Mouse (Mus musculus): Measurements from ENCODE around the gene Foxr1. TPM values are rescaled to one million over a fixed set of nuclear protein-coding genes. Genes with fewer than 3 reads are reported as not detected.
"Not testable (repeated sequence)": the region's sequence is repeated elsewhere in the genome, so short reads cannot be mapped to it uniquely, and the experiment has no call there.

Gene Foxr1
- polyA plus RNA-seq, 1 experiment from 2014 or later = not detected

GRCm38 (mm10) chr9:44423576-44423975, 17.4 kb downstream of the Foxr1 start:
- Histone ChIP-seq H3K36me3 (ENCODE audit: control insufficient read depth, insufficient read depth) (no peaks in the 10 kb centered on the region), H3K9me3 (replicated peaks; ENCODE audit: control insufficient read depth, low read length) (no peaks in the 10 kb centered on the region), H3K9ac (ENCODE audit: low read length) (no peak overlapping the region), H3K27me3 (ENCODE audit: control insufficient read depth, insufficient read depth, low read length) (no peaks in the 10 kb centered on the region), H3K4me2 (ENCODE audit: low read depth, low read length) (no peak overlapping the region), H3K27ac (ENCODE audit: low read length) (no peak overlapping the region), H3K4me1 (ENCODE audit: control insufficient read depth, insufficient read depth, low read length) (0 out of 2 replicates have a peak, but pooled peaks cover under 1% of the 10 kb centered on the region), H3K4me3 (ENCODE audit: low read length) (no peak overlapping the region)
- ATAC-seq (replicated peaks; ENCODE audit: extremely low read depth, insufficient read depth, low FRiP score) = no peak
- WGBS = 85% methylated on average over 4 of the region's 4 CpGs

GRCm38 (mm10) chr9:44420280-44420898, 20.5 kb downstream of the Foxr1 start:
- ATAC-seq (replicated peaks; ENCODE audit: extremely low read depth, insufficient read depth, low FRiP score) = no peak
- Histone ChIP-seq H3K9ac (ENCODE audit: low read length) (no peak overlapping the region), H3K36me3 (ENCODE audit: control insufficient read depth, insufficient read depth) (0 out of 2 replicates have a peak, but pooled peaks cover 3% of the 10 kb centered on the region), H3K27me3 (ENCODE audit: control insufficient read depth, insufficient read depth, low read length) (no peaks in the 10 kb centered on the region), H3K4me3 (ENCODE audit: low read length) (no peak overlapping the region), H3K27ac (ENCODE audit: low read length) (no peak overlapping the region), H3K9me3 (replicated peaks; ENCODE audit: control insufficient read depth, low read length) (no peaks in the 10 kb centered on the region), H3K4me1 (ENCODE audit: control insufficient read depth, insufficient read depth, low read length) (peaks cover 11% of the 10 kb centered on the region), H3K4me2 (ENCODE audit: low read depth, low read length) (no peak overlapping the region)
- 70% methylated on average over 5 of the region's 5 CpGs for WGBS

GRCm38 (mm10) chr9:44419730-44420129, 21.2 kb downstream of the Foxr1 start:
- not testable (repeated sequence) for H3K4me2 ChIP-seq (ENCODE audit: low read depth, low read length); H3K27ac ChIP-seq (ENCODE audit: low read length); H3K27me3 ChIP-seq (ENCODE audit: control insufficient read depth, insufficient read depth, low read length); H3K4me3 ChIP-seq (ENCODE audit: low read length); H3K36me3 ChIP-seq (ENCODE audit: control insufficient read depth, insufficient read depth); ATAC-seq (replicated peaks; ENCODE audit: extremely low read depth, insufficient read depth, low FRiP score); H3K9ac ChIP-seq (ENCODE audit: low read length); H3K9me3 ChIP-seq (replicated peaks; ENCODE audit: control insufficient read depth, low read length)
- 90% methylated on average over 9 of the region's 9 CpGs for WGBS
- H3K4me1 ChIP-seq (ENCODE audit: control insufficient read depth, insufficient read depth, low read length) = peaks cover 11% of the 10 kb centered on the region

GRCm38 (mm10) chr9:44418519-44419385, 22.2 kb downstream of the Foxr1 start, which contains the start of gene Ccdc84:
TSS of gene Ccdc84 (minus strand) at chr9:44418569.
- ATAC-seq (replicated peaks; ENCODE audit: extremely low read depth, insufficient read depth, low FRiP score) = no peak
- Histone ChIP-seq H3K27me3 (ENCODE audit: control insufficient read depth, insufficient read depth, low read length) (no peaks in the 10 kb centered on the region), H3K9me3 (replicated peaks; ENCODE audit: control insufficient read depth, low read length) (no peaks in the 10 kb centered on the region), H3K4me1 (ENCODE audit: control insufficient read depth, insufficient read depth, low read length) (peaks cover 11% of the 10 kb centered on the region), H3K4me3 (ENCODE audit: low read length) (peak within 1 kb of the TSS; percentile 98), H3K36me3 (ENCODE audit: control insufficient read depth, insufficient read depth) (0 out of 2 replicates have a peak, but pooled peaks cover 13% of the 10 kb centered on the region), H3K4me2 (ENCODE audit: low read depth, low read length) (peak within 1 kb of the TSS; percentile 97), H3K27ac (ENCODE audit: low read length) (peak within 1 kb of the TSS; percentile 76), H3K9ac (ENCODE audit: low read length) (peak within 1 kb of the TSS; percentile 97)
- WGBS = 74% methylated on average over 14 of the region's 14 CpGs

GRCm38 (mm10) chr9:44417892-44418363, 23.0 kb downstream of the Foxr1 start:
- under 1% methylated on average over 38 of the region's 38 CpGs for WGBS
- no peaks in the 10 kb centered on the region for H3K9me3 ChIP-seq (replicated peaks; ENCODE audit: control insufficient read depth, low read length)
- peak overlapping the region; percentile 97 for H3K4me2 ChIP-seq (ENCODE audit: low read depth, low read length)
- no peaks in the 10 kb centered on the region for H3K27me3 ChIP-seq (ENCODE audit: control insufficient read depth, insufficient read depth, low read length)
- ATAC-seq (replicated peaks; ENCODE audit: extremely low read depth, insufficient read depth, low FRiP score) = peak; percentile 96
- H3K9ac ChIP-seq (ENCODE audit: low read length) = peak overlapping the region; percentile 97
- H3K4me3 ChIP-seq (ENCODE audit: low read length) = peak overlapping the region; percentile 98
- H3K4me1 ChIP-seq (ENCODE audit: control insufficient read depth, insufficient read depth, low read length) = peaks cover 11% of the 10 kb centered on the region
- peak overlapping the region; percentile 76 for H3K27ac ChIP-seq (ENCODE audit: low read length)
- H3K36me3 ChIP-seq (ENCODE audit: control insufficient read depth, insufficient read depth) = peaks cover 17% of the 10 kb centered on the region; the same call in 1 of the 2 replicates

- Histone ChIP-seq H3K4me3 (ENCODE audit: low read length) (peak overlapping the region; percentile 98), H3K9me3 (replicated peaks; ENCODE audit: control insufficient read depth, low read length) (no peaks in the 10 kb centered on the region), H3K27ac (ENCODE audit: low read length) (peak overlapping the region; percentile 76), H3K36me3 (ENCODE audit: control insufficient read depth, insufficient read depth) (peaks cover 20% of the 10 kb centered on the region; the same call in 1 of the 2 replicates), H3K9ac (ENCODE audit: low read length) (peak overlapping the region; percentile 97), H3K27me3 (ENCODE audit: control insufficient read depth, insufficient read depth, low read length) (no peaks in the 10 kb centered on the region), H3K4me1 (ENCODE audit: control insufficient read depth, insufficient read depth, low read length) (peaks cover 11% of the 10 kb centered on the region), H3K4me2 (ENCODE audit: low read depth, low read length) (peak overlapping the region; percentile 97)
- ATAC-seq (replicated peaks; ENCODE audit: extremely low read depth, insufficient read depth, low FRiP score) = peak; percentile 38; the same call in 1 of the 2 replicates
- WGBS = 6% methylated on average over 26 of the region's 26 CpGs
These were observed 23.6 kb downstream of the Foxr1 start for GRCm38 (mm10) chr9:44417156-44417891.

- H3K9me3 ChIP-seq (replicated peaks; ENCODE audit: control insufficient read depth, low read length) = no peaks in the 10 kb centered on the region
- no peak overlapping the region for H3K9ac ChIP-seq (ENCODE audit: low read length)
- H3K36me3 ChIP-seq (ENCODE audit: control insufficient read depth, insufficient read depth) = peaks cover 55% of the 10 kb centered on the region
- H3K4me1 ChIP-seq (ENCODE audit: control insufficient read depth, insufficient read depth, low read length) = peaks cover 19% of the 10 kb centered on the region
- no peak overlapping the region for H3K4me2 ChIP-seq (ENCODE audit: low read depth, low read length)
- H3K27me3 ChIP-seq (ENCODE audit: control insufficient read depth, insufficient read depth, low read length) = no peaks in the 10 kb centered on the region
- 65% methylated on average over 2 of the region's 2 CpGs for WGBS
- H3K4me3 ChIP-seq (ENCODE audit: low read length) = no peak overlapping the region
- no peak overlapping the region for H3K27ac ChIP-seq (ENCODE audit: low read length)
- ATAC-seq (replicated peaks; ENCODE audit: extremely low read depth, insufficient read depth, low FRiP score) = no peak
These were observed 28.2 kb downstream of the Foxr1 start for GRCm38 (mm10) chr9:44412781-44413180.

GRCm38 (mm10) chr9:44412306-44412705, 28.6 kb downstream of the Foxr1 start:
- H3K9me3 ChIP-seq (replicated peaks; ENCODE audit: control insufficient read depth, low read length) = no peaks in the 10 kb centered on the region
- peaks cover 55% of the 10 kb centered on the region for H3K36me3 ChIP-seq (ENCODE audit: control insufficient read depth, insufficient read depth)
- no peak overlapping the region for H3K9ac ChIP-seq (ENCODE audit: low read length)
- no peaks in the 10 kb centered on the region for H3K27me3 ChIP-seq (ENCODE audit: control insufficient read depth, insufficient read depth, low read length)
- 65% methylated on average over 4 of the region's 4 CpGs for WGBS
- H3K27ac ChIP-seq (ENCODE audit: low read length) = no peak overlapping the region
- no peak for ATAC-seq (replicated peaks; ENCODE audit: extremely low read depth, insufficient read depth, low FRiP score)
- no peak overlapping the region for H3K4me3 ChIP-seq (ENCODE audit: low read length)
- H3K4me2 ChIP-seq (ENCODE audit: low read depth, low read length) = no peak overlapping the region
- H3K4me1 ChIP-seq (ENCODE audit: control insufficient read depth, insufficient read depth, low read length) = peaks cover 17% of the 10 kb centered on the region

Measured in heart, embryonic 16.5 days (tissue).